Mouse (Mus musculus) kidney, adult 18-20 months (tissue): Measurements from ENCODE around the gene Hyal2.
"Not testable (repeated sequence)": the region's sequence is repeated elsewhere in the genome, so short reads cannot be mapped to it uniquely, and the experiment has no call there.

Experiments
- DNase-seq: peaks from one replicate; pipeline ENCODE4 v3.0.0; 2021

Hyal2 gene

GRCm38 (mm10) chr9:107547026-107547425, 20.7 kb upstream of the Hyal2 start, which contains the start of gene Zmynd10:
Gene Zmynd10, plus strand, starts transcription at chr9:107547298.
- peak; percentile 94 for DNase-seq

GRCm38 (mm10) chr9:107547957-107548356, 19.8 kb upstream of the Hyal2 start:
- no peak for DNase-seq

GRCm38 (mm10) chr9:107548820-107549219, 18.9 kb upstream of the Hyal2 start:
- no peak for DNase-seq

GRCm38 (mm10) chr9:107549297-107550074, 18.3 kb upstream of the Hyal2 start:
- DNase-seq = no peak

- peak; percentile 79 for DNase-seq
Measured at GRCm38 (mm10) chr9:107550491-107551116, 17.1 kb upstream of the Hyal2 start.

- peak; percentile 82 for DNase-seq
Measured at GRCm38 (mm10) chr9:107551117-107551889, 16.4 kb upstream of the Hyal2 start, which contains the start of gene Rassf1. Gene Rassf1, plus strand, starts transcription at chr9:107551555.

GRCm38 (mm10) chr9:107551890-107552355, 15.8 kb upstream of the Hyal2 start:
- no peak for DNase-seq

GRCm38 (mm10) chr9:107552690-107553393, 14.9 kb upstream of the Hyal2 start:
- no peak for DNase-seq

GRCm38 (mm10) chr9:107553541-107554318, 14.0 kb upstream of the Hyal2 start:
- no peak for DNase-seq

- peak; percentile 94 for DNase-seq
Measured at GRCm38 (mm10) chr9:107554319-107554825, 13.4 kb upstream of the Hyal2 start.

GRCm38 (mm10) chr9:107555031-107555457, 12.7 kb upstream of the Hyal2 start:
- peak; percentile 67 for DNase-seq

GRCm38 (mm10) chr9:107555701-107556100, 12.0 kb upstream of the Hyal2 start:
- no peak for DNase-seq

- no peak for DNase-seq
Measured at GRCm38 (mm10) chr9:107556346-107556745, 11.4 kb upstream of the Hyal2 start.

GRCm38 (mm10) chr9:107563029-107563581, 4.6 kb upstream of the Hyal2 start, which contains the start of gene Tusc2:
Gene Tusc2, plus strand, starts transcription at chr9:107563255.
- peak; percentile 94 for DNase-seq

GRCm38 (mm10) chr9:107565556-107565955, 2.2 kb upstream of the Hyal2 start:
- DNase-seq = not testable (repeated sequence)

GRCm38 (mm10) chr9:107566041-107566709, 1.6 kb upstream of the Hyal2 start:
- peak; percentile 95 for DNase-seq

GRCm38 (mm10) chr9:107566855-107567254, 890 bp upstream of the Hyal2 start:
- DNase-seq = peak; percentile 65

- peak; percentile 92 for DNase-seq
Measured at GRCm38 (mm10) chr9:107568331-107569261, 851 bp downstream of the Hyal2 start.

- no peak for DNase-seq
Measured at GRCm38 (mm10) chr9:107569270-107569669, 1.5 kb downstream of the Hyal2 start.
